Mouse (Mus musculus) fibroblast of lung, adult 2 months (primary cell): ENCODE results near the gene Ddhd1.

Experiments used
- DNase-seq: peaks from one replicate; pipeline ENCODE4 v3.0.0-alpha.2; 2011; ENCODE audit warnings: low read depth

Gene Ddhd1

GRCm38 (mm10) chr14:45644786-45645185 lies 13.2 kb downstream of the Ddhd1 start:
- DNase-seq = no peak

GRCm38 (mm10) chr14:45644202-45644601 lies 13.7 kb downstream of the Ddhd1 start:
- no peak for DNase-seq

- no peak for DNase-seq
These were observed 14.5 kb downstream of the Ddhd1 start for GRCm38 (mm10) chr14:45643461-45643860.

GRCm38 (mm10) chr14:45642795-45643194 lies 15.1 kb downstream of the Ddhd1 start:
- no peak for DNase-seq

GRCm38 (mm10) chr14:45642217-45642616 lies 15.7 kb downstream of the Ddhd1 start:
- DNase-seq = no peak

- DNase-seq = no peak
These were observed 19.2 kb downstream of the Ddhd1 start for GRCm38 (mm10) chr14:45638717-45639116.

GRCm38 (mm10) chr14:45635496-45635895 lies 22.4 kb downstream of the Ddhd1 start:
- DNase-seq = no peak

GRCm38 (mm10) chr14:45632756-45633537 lies 25.0 kb downstream of the Ddhd1 start:
- no peak for DNase-seq

- DNase-seq = no peak
These were observed 27.4 kb downstream of the Ddhd1 start for GRCm38 (mm10) chr14:45630544-45630943.

- no peak for DNase-seq
These were observed 28.0 kb downstream of the Ddhd1 start for GRCm38 (mm10) chr14:45629938-45630337.

- no peak for DNase-seq
These were observed 39.6 kb downstream of the Ddhd1 start for GRCm38 (mm10) chr14:45618351-45618750.

- no peak for DNase-seq
These were observed 41.4 kb downstream of the Ddhd1 start for GRCm38 (mm10) chr14:45616526-45616925.

GRCm38 (mm10) chr14:45615776-45616175 lies 42.2 kb downstream of the Ddhd1 start:
- no peak for DNase-seq

- DNase-seq = no peak
These were observed 43.1 kb downstream of the Ddhd1 start for GRCm38 (mm10) chr14:45614822-45615221.

- DNase-seq = no peak
These were observed 43.5 kb downstream of the Ddhd1 start for GRCm38 (mm10) chr14:45614406-45614805.

GRCm38 (mm10) chr14:45611654-45612053 lies 46.3 kb downstream of the Ddhd1 start:
- DNase-seq = no peak

- DNase-seq = peak; percentile 36
These were observed 55.9 kb downstream of the Ddhd1 start for GRCm38 (mm10) chr14:45602002-45602401.

- DNase-seq = no peak
These were observed 57.4 kb downstream of the Ddhd1 start for GRCm38 (mm10) chr14:45600587-45600986.

GRCm38 (mm10) chr14:45597855-45598254 lies 60.1 kb downstream of the Ddhd1 start:
- DNase-seq = no peak

GRCm38 (mm10) chr14:45593261-45593660 lies 64.7 kb downstream of the Ddhd1 start:
- no peak for DNase-seq

GRCm38 (mm10) chr14:45588403-45588802 lies 69.5 kb downstream of the Ddhd1 start:
- peak; percentile 33 for DNase-seq

GRCm38 (mm10) chr14:45587536-45587935 lies 70.4 kb downstream of the Ddhd1 start:
- peak; percentile 50 for DNase-seq

GRCm38 (mm10) chr14:45583494-45584027 lies 74.4 kb downstream of the Ddhd1 start:
- no peak for DNase-seq
